Mouse (Mus musculus) hindbrain, embryonic 15.5 days (tissue): ENCODE data around the gene Fam110a. TPM values are rescaled to one million over a fixed set of nuclear protein-coding genes. Genes with fewer than 3 reads are reported as not detected.

ENCODE experiments used
- microRNA counts: library from miRNA; unstranded; fragments of <30 nt; microRNA quantifications from one replicate; lab custom pipeline; 2016
- microRNA-seq: library from miRNA; unstranded; fragments of <30 nt; microRNA quantifications from one replicate; pipeline ENCODE4, GENCODE M21; 2016
- polyA plus RNA-seq: library from polyadenylated mRNA; unstranded; fragments of >200 nt; fragmentation: Nextera tagmentation; extraction: Ambion mirVana; gene quantifications from 2 replicates; pipeline ENCODE4 v1.2.1, GENCODE M21; 2015

The Fam110a gene
- polyA plus RNA-seq, 1 experiment from 2014 or later = 48.3 TPM

MicroRNAs within 50 kb of the gene (microRNA counts, 519-probe panel; counts per million panel counts)
- microRNA mmu-miR-1953 (lab: Ali Mortazavi, UCI) = not detected

Small RNA genes within 50 kb of the gene (microRNA-seq; reads per million reads assigned to microRNA genes)
- gene Mir1953 = not detected

Other genes starting within 250 kb of the Fam110a start
- 57.7 and 61.1 TPM in 2 replicates for gene Psmf1, start 236.0 kb downstream of the Fam110a start, polyA plus RNA-seq
- gene Rspo4, start 137.3 kb downstream of the Fam110a start, polyA plus RNA-seq = 0.28 and 0.49 TPM in 2 replicates
- gene Angpt4, start 69.0 kb downstream of the Fam110a start, polyA plus RNA-seq = 0.26 and 0.34 TPM in 2 replicates
- gene Slc52a3, start 16.3 kb upstream of the Fam110a start, polyA plus RNA-seq = 1.4 and 1.7 TPM in 2 replicates
- gene Scrt2, start 101.3 kb upstream of the Fam110a start, polyA plus RNA-seq = 10.8 and 11.1 TPM in 2 replicates
- gene Srxn1, start 125.3 kb upstream of the Fam110a start, polyA plus RNA-seq = 24.4 and 24.7 TPM in 2 replicates
- 1.1 and 1.7 TPM in 2 replicates for gene Tcf15, start 163.3 kb upstream of the Fam110a start, polyA plus RNA-seq
- 94.2 and 97.7 TPM in 2 replicates for gene Csnk2a1, start 246.6 kb upstream of the Fam110a start, polyA plus RNA-seq